Mouse (Mus musculus) ZHBTc4 (cell line): ENCODE measurements around the gene Nfix.
A peak's percentile ranks its signal among the peaks of the same experiment; 100 is the strongest.
"Not testable (repeated sequence)": the region's sequence is repeated elsewhere in the genome, so short reads cannot be mapped to it uniquely, and the experiment has no call there.

Source experiments
- DNase-seq: peaks from one replicate; pipeline ENCODE4 v3.0.0-alpha.2; 2011; ENCODE audit warnings: low read depth, low spot score

Nfix gene

GRCm38 (mm10) chr8:84832759-84833742 is 32.9 kb upstream of the Nfix start:
- DNase-seq = no peak

- peak; percentile 87 for DNase-seq
Measured at GRCm38 (mm10) chr8:84832034-84832717, 32.0 kb upstream of the Nfix start.

- DNase-seq = peak; percentile 91
Measured at GRCm38 (mm10) chr8:84831490-84831889, 31.3 kb upstream of the Nfix start, which contains the start of gene Gadd45gip1. Gadd45gip1 (plus strand) TSS chr8:84831522.

GRCm38 (mm10) chr8:84826518-84826917 is 26.4 kb upstream of the Nfix start:
- DNase-seq = not testable (repeated sequence)

- DNase-seq = no peak
Measured at GRCm38 (mm10) chr8:84825636-84826035, 25.5 kb upstream of the Nfix start.

- DNase-seq = peak; percentile 92
Measured at GRCm38 (mm10) chr8:84823653-84824052, 23.5 kb upstream of the Nfix start.

- no peak for DNase-seq
Measured at GRCm38 (mm10) chr8:84822723-84823122, 22.6 kb upstream of the Nfix start, which contains the start of gene Dand5. Dand5 (minus strand) TSS chr8:84822823.

GRCm38 (mm10) chr8:84816117-84816516 is 16.0 kb upstream of the Nfix start:
- peak; percentile 27 for DNase-seq

- DNase-seq = peak; percentile 95
Measured at GRCm38 (mm10) chr8:84815547-84815946, 15.4 kb upstream of the Nfix start.

GRCm38 (mm10) chr8:84814555-84815441 is 14.7 kb upstream of the Nfix start:
- no peak for DNase-seq

GRCm38 (mm10) chr8:84814240-84814554 is 14.1 kb upstream of the Nfix start:
- DNase-seq = no peak

- no peak for DNase-seq
Measured at GRCm38 (mm10) chr8:84813830-84814229, 13.7 kb upstream of the Nfix start.

- DNase-seq = peak; percentile 80
Measured at GRCm38 (mm10) chr8:84813059-84813458, 12.9 kb upstream of the Nfix start.

- no peak for DNase-seq
Measured at GRCm38 (mm10) chr8:84811303-84811702, 11.2 kb upstream of the Nfix start.

- DNase-seq = peak; percentile 89
Measured at GRCm38 (mm10) chr8:84810896-84811295, 10.8 kb upstream of the Nfix start.

- DNase-seq = no peak
Measured at GRCm38 (mm10) chr8:84809941-84810280, 9.8 kb upstream of the Nfix start.

- DNase-seq = no peak
Measured at GRCm38 (mm10) chr8:84809109-84809940, 9.2 kb upstream of the Nfix start.

- DNase-seq = peak; percentile 72
Measured at GRCm38 (mm10) chr8:84806031-84806430, 5.9 kb upstream of the Nfix start.

GRCm38 (mm10) chr8:84799136-84799931 is 810 bp downstream of the Nfix start:
- peak; percentile 77 for DNase-seq
